Mouse (Mus musculus) cerebellum, adult 18-20 months (tissue): Measurements from ENCODE around the gene Scmh1.

Experiments
- DNase-seq, 2 experiments: peaks; one replicate each; pipeline ENCODE4 v3.0.0; 2021

Scmh1 gene

DNA sequence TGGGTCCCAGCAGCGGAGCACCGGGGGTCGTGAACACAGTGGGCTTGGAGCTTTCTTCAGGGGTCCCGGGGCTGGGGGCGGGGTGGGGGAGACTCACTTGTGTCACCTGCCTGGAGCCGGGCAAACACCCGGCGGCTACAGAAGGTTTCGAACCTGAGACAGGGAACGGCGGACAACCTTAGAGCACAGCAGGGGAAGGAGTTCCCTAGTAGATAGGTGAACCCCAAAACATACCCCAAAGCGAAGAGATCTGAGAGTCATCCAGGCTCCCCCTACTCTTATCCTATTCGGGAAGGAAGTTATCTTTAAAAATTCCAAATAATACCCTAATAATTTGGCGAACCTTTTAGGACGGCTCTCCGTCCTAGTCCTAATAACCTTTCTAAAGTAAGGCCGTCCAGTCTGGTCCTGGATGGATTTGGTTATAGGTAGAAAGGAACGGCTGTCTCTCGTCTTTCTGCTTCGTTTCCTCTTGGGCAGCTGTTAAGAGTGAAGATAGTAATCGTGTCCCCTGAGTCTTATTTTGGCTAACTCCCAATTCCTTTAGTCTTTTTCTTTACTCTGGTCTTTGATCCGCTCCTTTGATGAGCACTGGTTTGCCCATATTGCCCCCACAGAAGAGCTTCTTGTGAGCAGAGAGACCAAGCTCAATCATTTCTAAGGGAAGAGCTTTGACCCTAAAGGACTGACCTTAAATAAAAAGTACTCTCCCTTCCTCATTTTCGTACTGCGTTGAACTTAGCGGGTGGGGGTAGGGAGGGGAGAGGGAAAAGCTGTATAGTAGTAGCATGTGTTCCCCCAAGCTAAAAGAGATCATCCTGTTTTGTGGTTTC lies 941 bp downstream of the Scmh1 start:
- peak in 1 of 2 experiments; percentile 23 for DNase-seq

DNA sequence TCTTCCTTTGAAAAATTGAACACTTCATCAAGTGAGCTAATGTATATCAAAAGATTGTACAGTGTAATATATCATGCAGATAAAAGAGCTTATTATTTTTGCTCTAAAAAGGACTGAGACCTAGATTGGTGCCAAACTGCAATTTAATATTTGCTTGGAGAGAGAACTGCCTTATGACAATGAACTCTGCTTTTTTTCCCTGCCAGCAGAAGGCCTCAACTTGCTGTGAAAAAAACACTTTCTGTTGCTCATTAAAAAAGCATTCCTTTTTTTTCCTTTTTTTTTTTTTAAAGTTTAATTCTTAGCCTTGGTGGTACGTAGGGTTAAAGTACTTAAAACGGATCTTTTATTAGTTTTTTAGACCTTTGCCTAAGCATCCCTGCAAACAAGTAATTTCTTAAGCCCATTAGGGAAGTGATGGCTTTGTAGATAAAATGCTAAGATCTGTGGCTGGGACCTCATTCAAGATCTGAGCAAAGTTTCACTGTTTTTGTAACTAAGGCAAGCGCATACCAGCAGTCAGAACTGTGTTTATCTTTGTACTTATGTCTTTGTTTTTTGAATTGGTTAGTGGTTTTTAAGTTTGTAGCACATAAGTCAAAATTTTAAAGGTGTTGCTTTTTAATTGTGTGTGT lies 1.7 kb downstream of the Scmh1 start:
- no peak for DNase-seq

DNA sequence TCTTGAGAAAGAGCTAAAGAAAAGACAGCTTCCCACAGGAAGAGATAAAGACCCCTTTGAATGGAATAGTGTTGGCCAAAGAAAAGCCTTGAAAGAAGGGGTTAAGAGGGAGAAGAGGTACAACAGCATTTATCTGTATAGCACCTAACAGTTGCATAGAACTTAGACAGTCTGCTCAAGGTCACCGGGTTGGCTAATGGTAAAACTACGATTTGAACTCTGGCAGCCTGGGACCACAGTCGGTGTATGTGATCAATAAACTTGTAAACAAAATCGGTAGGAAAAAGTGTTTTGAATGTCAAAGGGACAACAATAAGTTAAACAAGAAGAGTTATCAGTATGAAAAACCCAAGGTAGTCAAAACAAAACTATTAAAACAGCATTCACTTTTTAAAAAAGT lies 13.0 kb downstream of the Scmh1 start:
- DNase-seq = no peak

DNA sequence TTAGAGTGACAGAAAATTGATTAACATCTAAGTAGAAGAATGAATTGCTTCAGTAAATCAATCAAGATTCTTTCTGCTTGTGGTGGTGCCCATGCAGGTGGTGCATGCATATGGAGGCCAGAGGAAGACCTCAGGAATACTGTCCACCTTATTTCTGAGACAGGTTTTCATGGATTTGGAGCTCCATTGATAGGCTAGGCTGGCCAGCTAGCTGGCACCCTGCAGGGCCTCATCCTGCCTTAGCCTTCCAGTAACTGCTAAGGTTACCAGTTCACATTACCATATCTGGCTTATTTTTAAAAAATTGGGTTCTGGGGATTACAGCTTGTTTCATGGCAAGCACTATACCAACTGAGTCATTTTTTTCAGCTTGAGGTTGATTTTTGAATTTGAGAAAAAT lies 15.1 kb downstream of the Scmh1 start:
- peak in 1 of 2 experiments; percentile 37 for DNase-seq

DNA sequence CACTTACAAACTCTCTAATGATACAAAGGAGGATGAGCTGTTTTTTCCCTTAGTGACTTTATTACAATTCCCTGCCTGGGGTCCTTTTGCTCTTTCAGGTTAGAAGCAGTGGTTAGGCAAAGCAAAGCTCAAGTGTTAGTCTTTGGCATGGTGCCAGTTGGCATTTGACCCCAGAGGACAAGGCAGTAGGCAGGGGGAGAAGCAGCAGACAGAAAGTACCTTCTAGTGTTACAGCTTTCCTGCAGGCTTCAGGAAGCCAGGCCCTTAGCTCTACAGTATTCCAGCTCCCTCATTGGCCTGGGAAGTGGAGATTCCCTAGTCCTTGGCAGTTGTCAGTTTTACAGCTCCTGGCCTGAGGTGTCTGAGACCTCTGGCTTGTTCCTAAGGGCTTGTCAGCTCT lies 15.6 kb downstream of the Scmh1 start:
- peak; percentile 29 to 38 for DNase-seq

DNA sequence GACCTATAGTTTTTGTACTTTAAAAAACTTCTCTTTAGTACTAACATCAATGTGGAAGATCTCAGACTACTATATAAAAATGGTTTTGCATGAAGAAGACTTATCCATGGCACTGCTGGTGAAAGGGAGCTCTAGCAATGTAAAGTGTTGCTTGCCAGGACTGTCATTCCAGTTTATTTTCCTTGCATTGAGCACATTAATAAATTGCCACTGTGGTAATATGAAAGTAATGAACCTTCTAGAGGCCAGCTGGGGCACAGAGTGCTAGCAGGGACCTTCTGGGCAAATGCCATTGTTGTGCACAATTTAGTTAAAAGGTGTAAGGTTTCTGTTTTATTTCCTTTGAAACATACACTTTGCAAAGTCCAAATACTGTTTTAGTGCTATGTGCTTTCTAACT lies 25.5 kb downstream of the Scmh1 start:
- DNase-seq = no peak

DNA sequence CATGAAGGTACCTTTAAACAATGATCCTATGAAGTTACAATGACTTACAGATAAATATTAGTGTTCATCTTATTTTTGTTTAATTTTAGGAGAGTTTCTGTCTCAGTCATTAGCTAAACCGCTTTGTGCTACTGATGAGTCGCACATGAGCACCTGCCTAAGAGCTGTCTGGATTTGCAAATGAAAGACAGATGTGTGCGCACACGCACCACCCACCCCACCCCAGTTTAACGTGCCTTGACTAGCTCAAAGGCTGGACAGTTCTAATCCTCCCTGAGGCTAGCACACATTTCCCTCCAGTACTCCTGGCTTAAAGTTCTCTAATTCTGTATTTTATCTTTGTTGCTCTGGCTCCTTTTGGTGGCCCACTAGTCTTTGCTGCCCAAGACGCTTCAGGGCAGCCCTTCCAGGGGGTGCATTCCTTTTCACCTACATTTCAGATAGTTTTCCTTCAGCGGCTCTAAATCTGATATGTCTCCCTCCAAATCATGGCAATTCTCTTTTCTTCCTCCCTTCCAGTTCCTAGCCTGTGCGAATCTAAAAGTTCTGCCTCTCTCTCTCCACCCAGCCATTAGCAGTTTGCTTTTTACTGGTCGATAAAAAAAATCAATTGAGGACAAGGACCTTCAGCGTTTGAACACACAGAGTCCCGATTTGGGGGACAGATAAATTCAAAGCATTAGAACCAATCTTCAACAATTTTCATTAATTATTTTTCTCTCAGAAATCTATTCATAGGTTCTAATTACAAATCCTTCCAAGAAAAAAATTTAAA lies 27.7 kb downstream of the Scmh1 start:
- DNase-seq = no peak

DNA sequence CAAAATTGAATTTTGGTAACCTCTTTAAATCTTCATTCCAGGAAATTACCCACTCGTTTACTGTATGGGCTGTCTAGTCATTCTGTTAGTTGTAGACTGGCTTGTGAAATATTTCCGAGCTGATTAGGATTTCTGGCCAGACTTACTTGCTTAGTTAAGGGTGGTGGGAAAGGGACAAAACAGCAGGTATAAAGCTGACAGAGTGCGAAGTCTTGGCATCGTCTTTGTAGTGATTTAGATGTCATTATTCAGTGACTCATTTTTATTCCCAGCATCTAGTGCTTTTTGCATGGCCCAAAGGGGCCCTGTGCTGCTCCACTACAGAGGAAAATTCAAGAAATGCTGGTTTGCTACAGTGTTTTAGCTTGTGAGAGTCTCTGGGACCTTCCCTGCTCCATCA lies 56.7 kb downstream of the Scmh1 start:
- no peak for DNase-seq

DNA sequence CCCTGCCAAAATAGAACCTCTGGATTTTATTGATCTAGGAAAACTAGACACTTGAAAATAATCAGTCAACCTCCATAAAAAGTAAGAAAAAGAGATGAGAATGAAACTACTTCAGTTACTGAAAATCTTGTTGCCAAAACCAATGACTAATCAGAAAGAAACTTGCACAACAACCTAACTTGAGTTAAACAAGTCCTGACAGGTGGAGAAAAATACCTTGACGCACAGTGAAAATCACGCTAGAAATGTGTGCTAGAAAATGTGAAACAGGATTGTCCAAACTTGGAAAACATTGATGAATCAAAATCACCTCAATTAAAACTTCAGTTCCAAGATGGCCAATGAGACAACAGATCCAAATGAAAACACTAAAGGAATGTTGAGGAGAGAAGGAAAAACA lies 67.9 kb downstream of the Scmh1 start:
- no peak for DNase-seq

DNA sequence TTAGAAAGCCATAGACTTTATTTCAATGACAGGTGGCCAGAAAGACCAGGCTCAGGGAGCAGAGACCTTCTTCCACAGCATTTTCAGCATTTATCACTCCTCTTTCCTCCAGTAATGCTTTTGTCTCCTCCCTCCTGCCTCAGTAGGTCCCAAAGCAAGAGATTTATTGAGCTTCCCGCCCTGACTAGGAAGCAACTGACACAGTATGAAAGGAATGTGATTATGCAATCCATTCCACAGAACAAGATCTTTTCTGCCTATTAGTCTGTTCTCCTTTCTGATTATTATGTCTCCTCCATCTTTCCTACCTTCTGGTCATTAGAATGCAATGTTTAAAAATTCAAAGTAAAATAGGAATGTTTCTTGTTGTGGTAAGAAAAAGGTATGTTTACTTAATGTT lies 82.6 kb downstream of the Scmh1 start:
- DNase-seq = no peak

DNA sequence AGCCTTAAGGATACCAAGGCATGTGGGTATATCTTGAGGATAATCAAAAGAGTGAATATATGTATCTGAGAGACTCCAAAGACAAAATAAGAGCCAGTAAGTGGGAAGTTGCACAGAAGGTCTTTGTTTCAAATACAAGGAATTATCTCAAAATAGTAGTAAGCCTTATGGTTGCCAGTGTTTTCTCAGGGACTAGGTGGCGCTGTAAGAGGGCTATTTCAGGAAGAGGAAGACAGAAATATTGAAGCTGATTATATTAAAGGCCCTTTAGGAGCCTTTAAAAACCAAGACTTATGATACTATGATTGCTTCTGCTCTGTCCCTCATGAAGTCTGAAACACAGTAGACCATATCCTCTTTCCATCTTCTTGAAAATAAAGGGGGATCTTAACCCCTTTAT lies 101.9 kb downstream of the Scmh1 start:
- no peak for DNase-seq

DNA sequence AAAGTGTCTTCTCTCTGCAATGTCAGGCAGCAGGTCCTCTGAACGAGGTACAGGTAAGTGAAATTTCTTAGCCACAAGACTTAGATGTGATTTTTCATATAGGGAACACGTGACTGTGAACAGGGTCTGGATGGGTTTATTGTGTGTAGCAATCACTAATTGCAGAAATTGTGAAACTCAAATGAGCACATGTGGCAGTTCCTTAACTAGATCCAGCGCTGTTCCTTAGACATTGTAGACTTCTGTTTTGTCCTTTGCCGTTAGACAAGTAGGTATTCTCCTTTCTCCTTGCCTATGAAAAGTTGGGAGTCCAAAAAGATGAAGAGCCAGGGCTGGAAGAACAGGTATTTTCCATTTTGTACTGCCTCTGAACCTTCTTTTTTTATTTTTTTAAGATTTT lies 106.1 kb downstream of the Scmh1 start:
- DNase-seq = no peak

DNA sequence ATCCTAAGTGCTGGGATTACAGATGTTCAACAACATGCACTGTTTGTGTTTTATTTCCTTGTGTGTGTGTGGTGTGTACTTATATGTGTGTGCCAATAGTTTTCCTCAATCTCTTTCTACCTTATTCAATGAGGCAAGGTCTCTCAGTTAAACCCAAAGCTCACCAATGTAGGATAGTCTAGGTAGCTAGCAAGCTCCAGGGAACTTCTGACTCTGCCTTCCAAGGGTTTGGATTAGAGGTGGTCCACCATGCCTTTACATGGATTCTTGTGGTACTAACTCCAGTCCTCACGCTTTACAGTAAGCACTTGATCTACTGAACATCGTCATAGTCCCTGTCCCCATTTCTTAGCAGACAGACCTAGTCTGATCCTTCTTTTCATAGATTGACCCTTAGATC lies 109.3 kb downstream of the Scmh1 start:
- DNase-seq = no peak

DNA sequence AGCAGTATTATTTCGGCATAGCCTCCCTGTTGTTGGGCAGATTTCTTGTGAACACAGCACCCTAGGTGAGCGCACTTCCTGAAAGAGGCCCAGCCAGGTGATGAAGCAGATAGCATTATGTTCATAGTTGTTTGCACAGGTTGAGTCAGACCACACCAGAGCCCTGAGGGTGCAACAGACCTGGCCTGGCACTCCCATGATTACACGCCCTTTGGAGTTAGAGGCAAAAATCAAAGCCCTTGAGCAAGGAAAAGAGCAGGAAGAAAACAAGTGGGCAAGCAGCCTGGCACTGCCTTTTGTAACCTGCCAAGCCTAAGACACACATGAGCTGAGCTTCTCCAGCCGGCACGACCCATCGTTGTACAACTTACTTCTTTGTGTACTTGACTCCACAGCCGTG lies 111.4 kb downstream of the Scmh1 start:
- DNase-seq = no peak

DNA sequence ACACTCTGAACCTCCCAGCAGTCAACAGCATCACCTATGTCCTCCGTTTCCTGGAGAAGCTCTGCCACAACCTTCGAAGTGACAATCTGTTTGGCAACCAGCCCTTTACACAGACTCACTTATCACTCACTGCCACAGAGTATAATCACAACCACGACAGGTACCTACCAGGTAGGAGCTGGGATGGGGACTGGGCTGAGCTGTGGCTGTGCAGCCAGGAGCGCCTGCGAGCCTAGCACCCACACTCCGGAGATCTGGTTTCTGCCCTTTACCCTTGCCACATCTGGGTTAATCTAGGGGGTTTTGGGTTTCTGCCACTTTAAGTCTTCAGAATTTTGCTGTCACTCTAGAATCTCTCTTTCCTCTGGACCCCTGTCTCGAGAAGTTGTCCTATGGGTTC lies 111.8 kb downstream of the Scmh1 start:
- DNase-seq = no peak

DNA sequence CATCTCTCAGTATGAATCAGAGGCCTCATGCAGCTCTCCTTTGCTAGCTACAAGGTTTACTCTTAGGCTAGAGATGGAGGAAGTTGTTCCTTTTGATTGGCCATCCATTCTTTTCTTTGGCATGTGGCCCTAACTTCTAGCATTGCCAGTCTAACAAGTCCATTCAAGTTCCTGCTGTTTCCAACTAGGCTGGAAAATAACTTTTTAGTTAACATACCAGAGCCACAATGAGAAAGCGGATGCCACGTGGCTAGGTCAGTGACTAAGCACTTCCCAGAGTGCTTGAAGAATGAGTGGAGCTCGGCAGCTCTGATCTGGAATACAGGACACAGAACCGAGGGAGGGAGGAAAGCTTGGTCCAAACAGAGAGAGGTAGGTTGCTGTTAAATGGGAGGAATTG lies 112.3 kb downstream of the Scmh1 start:
- DNase-seq = no peak

DNA sequence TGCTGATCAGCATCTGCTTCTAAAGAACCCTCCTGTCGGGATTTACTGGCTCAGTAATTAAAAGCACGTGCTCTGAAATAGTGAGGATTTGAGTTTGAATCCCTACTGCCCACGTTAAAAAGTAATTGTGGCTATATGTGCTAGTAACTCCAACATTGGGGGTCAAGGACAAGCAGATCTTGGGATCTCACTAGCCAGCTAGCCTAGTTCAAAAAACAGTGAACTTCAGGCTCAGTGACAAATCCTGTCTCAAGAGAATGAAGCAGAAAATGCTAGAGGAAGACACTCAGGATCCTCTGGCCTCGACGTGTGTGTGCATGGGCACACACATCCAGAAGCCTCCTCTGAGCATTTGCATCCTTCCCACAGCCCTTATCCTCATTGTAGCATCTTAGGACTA lies 116.7 kb downstream of the Scmh1 start:
- no peak for DNase-seq

DNA sequence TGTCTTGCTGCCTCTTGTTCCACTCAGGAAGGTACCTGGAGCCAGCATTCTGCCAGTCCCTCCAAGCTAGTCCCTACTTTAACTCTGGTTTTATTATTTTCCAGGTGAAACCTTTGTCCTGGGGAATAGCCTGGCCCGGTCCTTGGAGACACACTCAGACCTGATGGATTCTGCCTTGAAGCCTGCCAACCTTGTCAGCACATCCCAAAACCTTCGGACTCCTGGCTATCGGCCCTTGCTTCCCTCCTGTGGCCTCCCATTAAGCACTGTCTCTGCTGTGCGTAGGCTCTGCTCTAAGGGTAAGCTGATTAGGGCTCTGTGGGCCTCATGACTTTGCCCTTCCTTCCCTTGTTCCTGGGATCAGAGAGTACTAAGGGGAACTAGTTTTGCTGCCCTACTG lies 117.3 kb downstream of the Scmh1 start:
- DNase-seq = no peak

DNA sequence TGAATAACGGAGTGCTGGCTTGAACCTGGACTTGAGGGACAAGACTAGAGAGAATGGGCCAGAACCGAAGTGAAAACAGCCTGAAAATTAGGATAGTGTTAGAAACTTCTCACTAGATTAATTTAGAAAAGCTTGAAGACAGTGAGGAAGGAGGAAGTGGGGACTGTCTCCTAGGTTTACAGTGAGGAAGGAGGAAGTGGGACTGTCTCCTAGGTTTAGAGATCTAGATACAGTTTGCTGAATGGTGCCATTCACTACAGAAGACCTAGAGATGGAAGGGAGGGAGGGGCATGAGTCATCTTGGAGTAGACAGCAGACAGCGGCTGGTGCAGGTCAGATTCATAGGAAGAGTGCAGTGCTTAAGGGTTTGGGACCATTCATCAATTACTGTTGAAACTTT lies 118.0 kb downstream of the Scmh1 start:
- no peak for DNase-seq

DNA sequence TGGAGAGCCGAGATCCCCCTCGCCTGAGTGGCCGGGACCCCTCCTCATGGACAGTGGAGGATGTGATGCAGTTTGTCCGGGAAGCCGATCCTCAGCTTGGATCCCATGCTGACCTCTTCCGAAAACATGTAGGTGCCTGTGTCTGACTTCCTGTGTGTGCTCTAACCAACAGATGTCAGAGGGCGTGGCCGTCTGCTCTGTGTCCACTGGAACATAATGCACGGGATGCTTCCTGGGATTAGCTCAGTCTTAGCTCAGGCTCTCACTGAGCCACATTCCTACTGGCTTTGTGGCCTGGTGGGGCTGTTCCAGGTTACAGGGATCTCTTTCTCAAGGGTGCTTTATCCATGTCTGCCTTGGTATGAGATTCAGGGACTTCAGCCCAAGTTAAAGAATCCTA lies 123.1 kb downstream of the Scmh1 start:
- no peak for DNase-seq

DNA sequence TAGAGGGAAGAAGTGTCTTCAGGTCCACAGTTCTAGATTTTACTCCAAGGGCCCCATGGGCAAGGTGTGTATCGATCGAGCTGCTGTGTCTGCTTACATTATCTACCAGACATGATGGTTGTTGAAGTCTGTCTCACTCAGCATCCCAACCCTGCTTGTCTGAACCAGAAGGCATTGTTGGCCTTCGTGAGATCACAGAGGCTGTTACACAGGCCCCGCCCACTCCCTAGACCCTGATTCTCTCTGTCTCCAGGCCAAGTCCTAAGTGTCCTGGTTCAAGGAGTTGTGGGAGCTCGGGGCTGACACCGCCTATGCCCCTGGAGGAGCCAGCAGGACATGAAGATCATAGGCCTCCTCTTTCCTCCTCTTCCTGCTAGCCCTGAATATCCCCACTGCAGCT lies 126.9 kb downstream of the Scmh1 start, which contains the start of gene Slfnl1:
TSS of gene Slfnl1 (plus strand) at position 246 of the 400 bp plus-strand sequence.
- DNase-seq = no peak

DNA sequence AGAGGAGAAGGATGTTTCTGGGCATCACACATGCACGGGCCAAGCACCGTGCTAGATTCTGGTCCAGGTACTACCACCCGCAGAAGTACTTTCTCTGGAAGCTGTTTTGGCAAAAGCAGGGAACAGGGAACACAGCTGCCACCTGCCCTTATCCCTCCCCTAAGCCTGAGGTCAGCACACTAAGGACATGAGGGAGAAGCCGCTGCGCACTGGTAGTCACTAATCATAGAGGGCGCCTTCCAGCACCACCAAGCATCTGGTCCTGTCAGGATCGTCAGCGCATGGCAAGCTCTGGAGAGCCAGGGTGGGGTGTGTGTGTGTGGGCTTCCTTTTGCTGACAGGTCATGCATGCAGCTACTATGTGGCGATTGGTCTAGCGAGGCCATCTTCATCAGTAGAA lies 133.6 kb downstream of the Scmh1 start:
- no peak for DNase-seq

DNA sequence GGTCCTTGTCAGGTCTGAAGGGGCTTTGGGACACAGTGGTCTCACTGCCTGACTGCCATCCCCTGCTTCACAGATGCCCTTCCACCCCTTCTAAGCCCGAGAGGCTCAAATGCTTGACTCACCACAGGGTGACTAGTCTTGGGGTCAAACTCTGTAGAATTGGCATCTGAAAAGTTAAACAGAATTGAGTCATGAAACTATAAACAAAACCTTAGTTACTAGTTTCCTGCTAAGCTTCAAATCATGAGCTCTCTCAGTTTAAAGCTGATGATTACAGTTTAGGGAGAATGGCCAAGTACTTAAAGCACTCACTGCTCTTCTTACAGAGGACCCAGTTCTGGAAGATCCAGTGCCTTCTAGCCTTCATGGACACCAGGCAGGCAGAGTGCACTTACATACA lies 139.8 kb downstream of the Scmh1 start:
- no peak for DNase-seq

DNA sequence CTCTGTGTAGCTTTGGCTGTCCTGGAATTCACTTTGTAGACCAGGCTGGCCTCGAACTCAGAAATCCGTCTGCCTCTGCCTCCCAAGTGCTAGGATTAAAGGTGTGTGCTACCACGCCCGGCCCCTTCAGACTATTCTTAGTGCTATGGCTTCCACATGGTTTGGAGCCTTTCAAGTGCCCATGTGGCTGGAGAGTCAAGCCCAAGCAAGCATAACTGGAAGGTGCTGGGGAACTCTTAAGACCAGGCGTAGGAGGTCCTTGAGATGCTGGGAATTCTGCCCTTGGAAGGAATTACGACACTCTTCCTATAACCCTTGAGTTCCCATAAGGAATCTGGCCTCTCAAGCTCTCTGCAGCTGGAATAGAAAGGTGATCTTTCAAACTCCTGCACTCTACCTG lies 151.5 kb downstream of the Scmh1 start:
- DNase-seq = no peak
